Mouse (Mus musculus) hindbrain, postnatal 0 days (tissue): ENCODE data around the gene Slc12a8. TPM values are rescaled to one million over a fixed set of nuclear protein-coding genes. Genes with fewer than 3 reads are reported as not detected.

ENCODE experiments used
- ATAC-seq: fragments of 200-750 bp; cut with Nextera tagmentation; 2 replicates; pipeline ENCODE4 v1.8.0; 2017; ENCODE audit warnings: mild to moderate bottlenecking, moderate TSS enrichment, moderate library complexity
- DNase-seq: peaks from one replicate; pipeline ENCODE4 v3.0.0-alpha.2; 2015; ENCODE audit warnings: low spot score
- H3K27ac ChIP-seq: fragments of 300-500 bp; sonication (generic); 2 replicates; pipeline ENCODE4 v1.5.1; 2014; ENCODE audit warnings: mild to moderate bottlenecking
- H3K27me3 ChIP-seq: fragments of 300-500 bp; sonication (generic); 2 replicates; pipeline ENCODE4 v1.6.1; 2014; ENCODE audit warnings: low read length, mixed read lengths; ENCODE audit not compliant: insufficient read depth
- H3K36me3 ChIP-seq: fragments of 300-500 bp; sonication (generic); 2 replicates; pipeline ENCODE4 v1.6.1; 2014; ENCODE audit warnings: low read length, mixed read lengths; ENCODE audit not compliant: insufficient read depth
- H3K4me1 ChIP-seq: fragments of 300-500 bp; sonication (generic); 2 replicates; pipeline ENCODE4 v1.6.1; 2014; ENCODE audit warnings: antibody characterized with exemption, low read length, mixed read lengths; ENCODE audit not compliant: insufficient read depth
- H3K4me2 ChIP-seq: fragments of 300-500 bp; sonication (generic); 2 replicates; pipeline ENCODE4 v1.6.1; 2014; ENCODE audit warnings: low read depth, mild to moderate bottlenecking, low read length, moderate library complexity, mixed read lengths
- H3K4me3 ChIP-seq: fragments of 300-500 bp; sonication (generic); 2 replicates; pipeline ENCODE4 v1.5.1; 2014; ENCODE audit warnings: low read length
- H3K9ac ChIP-seq: fragments of 300-500 bp; sonication (generic); replicated peaks from 2 replicates; pipeline ENCODE4 v1.6.1; 2014; ENCODE audit warnings: mild to moderate bottlenecking, low read length, moderate library complexity, mixed read lengths
- H3K9me3 ChIP-seq: fragments of 300-500 bp; sonication (generic); 2 replicates; pipeline ENCODE4 v1.6.1; 2016; ENCODE audit warnings: low read length, mixed read lengths
- CTCF ChIP-seq: IDR thresholded peaks from 2 replicates; pipeline ENCODE4 v1.5.1; 2016; ENCODE audit warnings: antibody characterized with exemption, control low read depth, low read depth
- WGBS: fragments of 180-500 bp; shearing (Covaris S2); extraction: QIAGEN DNeasy Blood & Tissue Kit; methylation state at CpG from one replicate; pipeline ENCODE4 v1.1.7; 2014; 5-methylcytosine and 5-hydroxymethylcytosine counted together
- polyA plus RNA-seq: library from polyadenylated mRNA; unstranded; fragments of >200 nt; fragmentation: Nextera tagmentation; extraction: Ambion mirVana; gene quantifications from 2 replicates; pipeline ENCODE4 v1.2.1, GENCODE M21; 2015
- total RNA-seq: library from RNA; depleted of rRNA; stranded (reverse); fragments of >200 nt; gene quantifications from 2 replicates; pipeline ENCODE4 v1.2.3, GENCODE M21; 2014

The Slc12a8 gene
- total and polyA plus RNA-seq, 2 experiments from 2014 or later = 1.2 to 1.6 TPM

GRCm38 (mm10) chr16:33680816-33681215 lies 163.7 kb downstream of the Slc12a8 start:
- Histone ChIP-seq H3K4me3 (no peak overlapping the region), H3K27ac (no peak overlapping the region), H3K9ac (no peak overlapping the region), H3K36me3 (no peaks in the 10 kb centered on the region), H3K4me1 (no peaks in the 10 kb centered on the region), H3K9me3 (no peaks in the 10 kb centered on the region), H3K4me2 (no peak overlapping the region), H3K27me3 (no peaks in the 10 kb centered on the region)
- 61% methylated on average over 10 of the region's 10 CpGs for WGBS
- DNase-seq (no peak), ATAC-seq (no peak)
- TF ChIP-seq CTCF = no peak

- Histone ChIP-seq H3K9ac (no peak overlapping the region), H3K27ac (no peak overlapping the region), H3K4me2 (no peak overlapping the region), H3K36me3 (no peaks in the 10 kb centered on the region), H3K9me3 (no peaks in the 10 kb centered on the region), H3K4me1 (no peaks in the 10 kb centered on the region), H3K4me3 (no peak overlapping the region), H3K27me3 (no peaks in the 10 kb centered on the region)
- no peak for TF ChIP-seq CTCF
- DNase-seq (no peak), ATAC-seq (no peak)
These were observed 164.5 kb downstream of the Slc12a8 start for GRCm38 (mm10) chr16:33681661-33682060.

- no peak for ATAC-seq
These were observed 165.5 kb downstream of the Slc12a8 start for GRCm38 (mm10) chr16:33682651-33683050.

DNA sequence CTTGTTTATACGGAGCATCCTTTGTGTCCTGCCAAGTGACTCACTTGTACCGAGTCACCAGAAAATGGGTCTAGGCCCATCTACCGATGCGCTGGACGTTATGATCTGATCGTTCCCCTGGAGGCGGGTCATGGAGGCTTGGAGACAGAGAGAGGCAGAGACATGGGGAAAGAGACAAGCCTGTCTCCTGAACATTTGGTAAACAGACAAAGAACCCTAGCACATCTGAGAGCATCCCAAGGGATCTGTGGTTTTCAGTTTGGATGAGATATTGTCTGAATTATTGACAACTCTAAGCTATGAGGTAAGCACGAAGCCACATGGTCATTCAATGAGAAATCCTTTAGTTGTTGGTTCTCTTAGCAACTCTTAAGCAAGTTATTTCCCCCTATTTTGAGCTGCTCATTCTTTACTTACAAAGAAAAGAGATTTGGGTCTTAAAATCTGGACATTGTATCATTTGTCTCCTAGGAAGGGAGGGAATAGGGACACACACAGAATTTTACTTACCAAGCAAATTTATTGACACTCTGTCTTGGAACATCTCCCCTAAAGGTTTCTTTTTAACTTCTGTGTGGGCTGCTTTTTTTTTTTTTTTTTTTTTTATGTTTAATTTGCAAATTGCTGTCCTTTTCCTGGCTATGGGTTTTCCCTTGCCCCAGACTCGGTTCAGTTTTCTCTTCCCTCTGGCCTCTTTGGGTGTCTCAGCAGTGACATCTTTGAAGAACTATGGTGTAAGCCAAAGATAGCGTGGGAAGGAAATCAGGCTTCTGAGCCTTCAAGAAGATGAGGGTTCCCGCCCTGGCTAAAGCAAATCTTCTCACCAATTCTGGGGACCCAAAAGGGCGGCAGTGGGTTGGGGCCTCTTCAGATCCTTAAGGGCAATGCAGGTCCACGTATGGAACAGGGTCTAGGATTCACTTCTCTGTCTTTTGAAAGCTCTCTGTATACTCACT lies 166.4 kb downstream of the Slc12a8 start:
- Histone ChIP-seq H3K9ac (peak overlapping the region; percentile 88; the same call in 1 of the 2 replicates), H3K27ac (peak overlapping the region; percentile 84), H3K4me2 (peak overlapping the region; percentile 96), H3K27me3 (no peaks in the 10 kb centered on the region), H3K36me3 (no peaks in the 10 kb centered on the region), H3K4me3 (peak overlapping the region; percentile 84), H3K4me1 (peaks cover 4% of the 10 kb centered on the region; the same call in 1 of the 2 replicates), H3K9me3 (no peaks in the 10 kb centered on the region)
- DNase-seq (no peak), ATAC-seq (no peak)
- 66% methylated on average over 13 of the region's 13 CpGs for WGBS
- no peak for TF ChIP-seq CTCF

More at GRCm38 (mm10) chr16:33682651-33683050, 165.5 kb downstream of the Slc12a8 start:
- no peaks in the 10 kb centered on the region for H3K36me3 ChIP-seq
- H3K27me3 ChIP-seq = no peaks in the 10 kb centered on the region
- TF ChIP-seq CTCF = no peak
- no peak overlapping the region for H3K4me2 ChIP-seq
- no peak overlapping the region for H3K27ac ChIP-seq
- no peak for DNase-seq
- H3K4me1 ChIP-seq = no peaks in the 10 kb centered on the region
- no peaks in the 10 kb centered on the region for H3K9me3 ChIP-seq
- no peak overlapping the region for H3K4me3 ChIP-seq
- WGBS = 77% methylated on average over 3 of the region's 3 CpGs
- H3K9ac ChIP-seq = no peak overlapping the region

- H3K27ac ChIP-seq = peak within 1 kb of the TSS; percentile 84
These were observed 167.1 kb downstream of the Slc12a8 start, which contains the start of gene Heg1 for GRCm38 (mm10) chr16:33684162-33684702. Gene Heg1 (plus strand): TSS chr16:33684370.

DNA sequence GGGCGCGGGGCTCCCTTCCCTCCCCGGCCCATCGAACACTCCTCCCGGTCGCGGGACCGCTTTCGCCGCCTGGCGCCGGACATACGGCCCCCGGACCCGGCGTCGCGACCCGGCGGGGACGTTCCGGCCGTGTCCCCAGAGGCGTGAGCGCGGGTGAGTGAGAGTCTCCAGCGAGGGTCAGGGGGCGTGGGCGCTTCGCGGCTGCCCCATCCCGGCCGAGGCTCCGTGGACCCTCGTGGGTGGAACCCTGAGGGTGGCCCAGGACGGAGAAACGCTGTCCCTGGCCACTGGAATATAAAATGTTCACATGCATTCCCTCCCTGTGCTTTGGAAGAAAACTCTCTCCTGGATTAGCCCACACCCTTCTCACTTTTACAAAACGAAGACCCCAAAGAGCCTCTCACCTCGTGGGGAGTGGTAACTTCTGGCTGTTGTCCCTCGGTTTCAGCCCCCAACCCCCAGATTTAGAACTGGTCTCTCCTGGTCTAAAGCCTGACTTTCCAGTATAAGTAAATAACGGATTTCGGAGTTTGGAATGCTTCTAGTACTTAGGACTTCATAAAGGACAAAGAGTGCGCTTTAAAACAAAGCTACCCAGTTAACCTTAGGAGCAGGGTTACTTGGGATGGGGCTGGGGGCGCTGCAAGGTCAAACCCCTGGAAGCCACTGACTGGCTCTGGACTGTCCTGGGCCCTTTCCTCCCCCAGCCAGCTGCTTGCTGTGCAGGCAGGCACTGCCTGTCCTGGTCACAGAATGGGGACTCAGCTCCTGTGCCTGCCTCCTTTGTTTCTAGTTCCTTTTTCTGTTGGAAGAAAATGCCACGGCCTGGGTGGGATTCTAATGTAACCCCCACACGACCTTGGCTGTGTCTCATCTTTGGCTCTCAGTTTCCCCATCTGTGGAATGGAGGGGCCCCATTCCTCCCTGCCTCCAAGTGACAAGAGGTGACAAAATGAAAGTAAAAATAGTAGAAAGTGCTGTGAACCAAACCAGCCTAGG lies 167.9 kb downstream of the Slc12a8 start:
- H3K4me1 ChIP-seq = peaks cover 4% of the 10 kb centered on the region; the same call in 1 of the 2 replicates
- no peaks in the 10 kb centered on the region for H3K36me3 ChIP-seq
- peak overlapping the region; percentile 88 for H3K9ac ChIP-seq
- H3K27ac ChIP-seq = peak overlapping the region; percentile 84
- under 1% methylated on average over 25 of the region's 46 CpGs for WGBS
- DNase-seq (no peak), ATAC-seq (peak; percentile 52)
- no peaks in the 10 kb centered on the region for H3K9me3 ChIP-seq
- H3K27me3 ChIP-seq = no peaks in the 10 kb centered on the region
- TF ChIP-seq CTCF = no peak
- H3K4me3 ChIP-seq = peak overlapping the region; percentile 84
- H3K4me2 ChIP-seq = peak overlapping the region; percentile 96

More at GRCm38 (mm10) chr16:33684162-33684702, 167.1 kb downstream of the Slc12a8 start, which contains the start of gene Heg1:
- under 1% methylated on average over 53 of the region's 57 CpGs for WGBS
- Histone ChIP-seq H3K4me1 (peaks cover 4% of the 10 kb centered on the region; the same call in 1 of the 2 replicates), H3K9ac (peak within 1 kb of the TSS; percentile 88), H3K4me2 (peak within 1 kb of the TSS; percentile 96), H3K27me3 (no peaks in the 10 kb centered on the region), H3K36me3 (no peaks in the 10 kb centered on the region), H3K4me3 (peak within 1 kb of the TSS; percentile 84), H3K9me3 (no peaks in the 10 kb centered on the region)
- ATAC-seq (peak; percentile 83), DNase-seq (peak; percentile 77)
- TF ChIP-seq CTCF = no peak
